Mouse (Mus musculus) myocyte (in vitro differentiated cells): ENCODE measurements around the gene Tnfsf13.

Experiments used
- MYOD1 ChIP-seq, 3 experiments: IDR thresholded peaks; one replicate each; pipeline ENCODE4 v1.6.1; 2011; ENCODE audit warnings: control low read depth in 2 of 3, low read depth in 2 of 3, mild to moderate bottlenecking in 2 of 3, moderate library complexity in 1 of 3; ENCODE audit not compliant: insufficient read length in 2 of 3, control insufficient read depth in 1 of 3
- MYOG ChIP-seq, 3 experiments: IDR thresholded peaks; one replicate each; pipeline ENCODE4 v1.6.1; 2011; ENCODE audit warnings: control low read depth in 2 of 3, low read depth in 2 of 3, mild to moderate bottlenecking in 2 of 3; ENCODE audit not compliant: insufficient read length in 2 of 3, control insufficient read depth in 1 of 3, insufficient read depth in 1 of 3
- POLR2A ChIP-seq: IDR thresholded peaks from one replicate; pipeline ENCODE4 v1.6.1; 2011; ENCODE audit warnings: low read depth, mild to moderate bottlenecking, control low read depth, moderate library complexity; ENCODE audit not compliant: insufficient read length
- SRF ChIP-seq: IDR thresholded peaks from one replicate; pipeline ENCODE4 v1.6.1; 2011; ENCODE audit warnings: low read depth; ENCODE audit not compliant: control insufficient read depth, insufficient read length

DNA sequence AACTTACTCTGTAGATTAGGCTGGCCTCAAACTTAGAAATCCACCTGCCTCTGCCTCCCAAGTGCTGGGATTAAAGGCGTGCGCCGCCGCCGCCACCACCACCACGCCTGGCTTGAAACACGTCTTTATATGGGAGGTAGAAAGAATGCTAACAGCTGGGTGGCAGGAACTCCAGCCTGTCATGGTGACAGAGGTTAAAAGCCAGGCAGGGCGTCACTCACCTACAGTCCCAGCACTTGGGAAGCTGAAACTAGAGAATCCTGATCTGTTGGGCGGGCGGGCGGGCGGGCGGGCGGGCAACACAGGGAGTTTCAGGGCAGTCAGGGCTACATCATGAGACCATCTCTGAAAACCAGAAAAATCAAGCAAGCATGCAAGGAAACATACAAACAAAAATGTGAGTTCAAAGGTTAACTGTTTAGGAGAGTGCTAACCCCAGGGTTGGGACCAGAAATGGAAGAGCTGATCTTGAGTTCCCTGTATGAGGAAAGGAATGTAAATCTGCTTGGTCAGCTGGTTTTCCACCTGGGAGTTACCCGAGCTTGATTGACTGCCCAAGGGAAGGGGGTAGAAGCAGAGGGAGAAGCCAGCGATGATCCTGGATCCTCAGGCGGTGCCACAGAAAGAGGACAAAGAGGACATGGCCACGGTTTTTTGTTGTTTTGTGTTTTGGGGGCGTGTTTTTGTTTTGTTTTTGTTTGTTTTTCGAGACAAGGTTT, 27.5 kb upstream of the Tnfsf13 start:
- TF ChIP-seq POLR2A = no peak
- TF ChIP-seq SRF = no peak
- TF ChIP-seq MYOG (IDR thresholded peaks at IDR 0.05; ENCODE audit: control insufficient read depth in 1 of 3, insufficient read depth in 1 of 3, insufficient read length in 2 of 3, low read depth in 2 of 3) = no peak
- TF ChIP-seq MYOD1 (IDR thresholded peaks at IDR 0.05; ENCODE audit: control insufficient read depth in 1 of 3, insufficient read length in 2 of 3, low read depth in 2 of 3) = no peak
